Mouse (Mus musculus) hematopoietic stem cell, adult 5-6 weeks (primary cell): ENCODE data around the gene Hist2h2ab. TPM values are rescaled to one million over a fixed set of nuclear protein-coding genes. Genes with fewer than 3 reads are reported as not detected.
"Not testable (repeated sequence)": the region's sequence is repeated elsewhere in the genome, so short reads cannot be mapped to it uniquely, and the experiment has no call there.

Source experiments
- ATAC-seq, 2 experiments: fragments of 125-278 bp in 1 of 2; replicated peaks in 1 of 2; 2 replicates each; pipeline ENCODE4 v1.8.0; 2016 to 2017; ENCODE audit warnings: inconsistent platforms in 2 of 2, mild to moderate bottlenecking in 2 of 2, moderate number of reproducible peaks in 2 of 2, low read depth in 1 of 2, moderate TSS enrichment in 1 of 2; ENCODE audit not compliant: low FRiP score in 2 of 2, poor library complexity in 2 of 2, severe bottlenecking in 2 of 2, insufficient read depth in 1 of 2, low TSS enrichment in 1 of 2
- total RNA-seq: library from RNA; stranded (forward); fragments of 172-1452, 232-1000 nt; gene quantifications from 2 replicates; pipeline ENCODE4 v1.2.3, GENCODE M21; 2017

The Hist2h2ab gene
- 114 and 199 TPM in 2 replicates for total RNA-seq

- peak; percentile 57 to 68 for ATAC-seq
Measured at GRCm38 (mm10) chr3:96219661-96220130, at the start of gene Hist2h2ab, which contains the start of gene Bola1. Gene Hist2h2ab (plus strand): TSS chr3:96219865. Gene Bola1 (minus strand): TSS chr3:96219709.

- ATAC-seq: no peak
Measured at GRCm38 (mm10) chr3:96170276-96170675, 49.4 kb upstream of the Hist2h2ab start.

- no peak for ATAC-seq
Measured at GRCm38 (mm10) chr3:96170976-96171545, 48.6 kb upstream of the Hist2h2ab start.

GRCm38 (mm10) chr3:96171583-96172196 lies 48.0 kb upstream of the Hist2h2ab start:
- no peak for ATAC-seq

GRCm38 (mm10) chr3:96172197-96173178 lies 47.2 kb upstream of the Hist2h2ab start, which contains the start of gene Sf3b4:
Gene Sf3b4 (plus strand): TSS chr3:96172332.
- peak; percentile 81 to 95 for ATAC-seq

- no peak for ATAC-seq
Measured at GRCm38 (mm10) chr3:96173185-96173584, 46.5 kb upstream of the Hist2h2ab start.

- ATAC-seq: not testable (repeated sequence)
Measured at GRCm38 (mm10) chr3:96174042-96174441, 45.6 kb upstream of the Hist2h2ab start.

GRCm38 (mm10) chr3:96175251-96175650 lies 44.4 kb upstream of the Hist2h2ab start:
- ATAC-seq: no peak

- no peak for ATAC-seq
Measured at GRCm38 (mm10) chr3:96178427-96178826, 41.2 kb upstream of the Hist2h2ab start.

- ATAC-seq: no peak
Measured at GRCm38 (mm10) chr3:96178902-96179301, 40.8 kb upstream of the Hist2h2ab start.

- no peak for ATAC-seq
Measured at GRCm38 (mm10) chr3:96179531-96179930, 40.1 kb upstream of the Hist2h2ab start.

GRCm38 (mm10) chr3:96180727-96181477 lies 38.8 kb upstream of the Hist2h2ab start, which contains the start of gene Sv2a:
Gene Sv2a (plus strand): TSS chr3:96181151.
- ATAC-seq: peak in 1 of 2 experiments; percentile 22; a peak in 1 of 4 replicates

- ATAC-seq: no peak
Measured at GRCm38 (mm10) chr3:96181510-96182381, 37.9 kb upstream of the Hist2h2ab start.

GRCm38 (mm10) chr3:96182382-96182776 lies 37.3 kb upstream of the Hist2h2ab start:
- no peak for ATAC-seq

GRCm38 (mm10) chr3:96192977-96193376 lies 26.7 kb upstream of the Hist2h2ab start:
- ATAC-seq: no peak

GRCm38 (mm10) chr3:96194966-96195365 lies 24.7 kb upstream of the Hist2h2ab start:
- peak; percentile 25 to 28; a peak in 1 of 4 replicates for ATAC-seq
